Mouse (Mus musculus) spleen, postnatal 10 days (tissue): ENCODE results near the gene Cc2d2b.

ENCODE experiments used
- DNase-seq, 2 experiments: peaks; one replicate each; pipeline ENCODE4 v3.0.0; 2021 to 2022; ENCODE audit warnings: low spot score in 2 of 2

Cc2d2b gene

DNA sequence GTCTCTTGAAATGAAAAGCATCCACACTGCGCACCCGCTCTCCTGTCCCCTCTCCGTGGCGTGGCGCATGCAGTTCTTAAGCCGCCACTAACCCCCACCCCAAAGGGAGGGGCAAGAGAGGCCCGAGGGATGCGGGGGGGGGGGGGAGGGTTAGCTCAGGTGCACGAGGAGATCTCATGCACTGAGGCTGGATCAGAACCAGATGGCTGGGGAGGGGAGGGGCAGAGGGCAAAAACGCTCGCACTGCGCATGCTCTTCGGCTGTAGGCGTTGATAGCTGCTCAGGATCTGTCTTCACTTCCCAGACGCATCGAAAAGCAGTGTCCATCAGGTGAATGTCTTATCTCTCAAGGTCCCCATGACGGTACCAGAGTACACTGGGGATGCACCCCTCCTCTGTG lies at the start of gene Cc2d2b:
TSS of gene Cc2d2b (plus strand) at position 195 of the 400 bp plus-strand sequence.
- no peak for DNase-seq

DNA sequence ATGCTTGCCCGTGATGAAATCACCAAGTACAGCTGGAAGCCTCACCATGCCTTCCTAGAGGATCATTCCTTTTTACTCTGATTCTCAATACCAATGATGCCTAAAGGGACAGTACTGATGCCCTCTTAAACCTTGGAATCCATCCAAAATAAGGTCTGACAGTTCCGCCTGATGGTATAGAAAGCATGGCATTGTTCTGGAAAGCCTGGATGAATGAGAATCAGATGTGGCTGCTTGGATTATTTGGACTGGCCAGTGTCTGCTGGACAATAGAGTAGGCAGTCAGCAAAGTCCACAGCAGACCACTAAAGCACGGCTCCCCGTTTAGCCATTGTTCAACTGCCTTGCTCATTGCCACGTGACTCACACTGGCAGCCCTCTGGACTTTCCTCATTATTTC lies 48.7 kb upstream of the Cc2d2b start:
- no peak for DNase-seq

DNA sequence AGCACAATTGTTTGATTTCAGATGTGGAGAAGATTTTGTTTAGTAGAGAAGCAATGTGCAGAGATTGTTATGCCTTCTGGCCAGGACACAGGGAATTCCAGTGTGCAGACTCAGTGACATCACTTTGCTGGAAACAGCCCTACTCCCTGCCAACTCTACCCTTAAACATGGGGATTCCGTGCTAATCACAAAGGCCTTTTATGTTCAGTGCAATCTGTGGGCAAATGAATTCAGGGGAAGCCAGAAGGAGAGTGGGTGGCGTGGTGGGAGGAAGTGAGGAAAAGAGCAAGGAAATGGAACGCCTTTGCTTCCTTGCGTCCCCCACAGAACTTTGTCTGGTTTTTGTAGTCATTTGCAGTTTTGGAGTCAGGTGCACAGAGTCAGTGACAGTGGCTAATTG lies 46.1 kb upstream of the Cc2d2b start:
- no peak for DNase-seq

DNA sequence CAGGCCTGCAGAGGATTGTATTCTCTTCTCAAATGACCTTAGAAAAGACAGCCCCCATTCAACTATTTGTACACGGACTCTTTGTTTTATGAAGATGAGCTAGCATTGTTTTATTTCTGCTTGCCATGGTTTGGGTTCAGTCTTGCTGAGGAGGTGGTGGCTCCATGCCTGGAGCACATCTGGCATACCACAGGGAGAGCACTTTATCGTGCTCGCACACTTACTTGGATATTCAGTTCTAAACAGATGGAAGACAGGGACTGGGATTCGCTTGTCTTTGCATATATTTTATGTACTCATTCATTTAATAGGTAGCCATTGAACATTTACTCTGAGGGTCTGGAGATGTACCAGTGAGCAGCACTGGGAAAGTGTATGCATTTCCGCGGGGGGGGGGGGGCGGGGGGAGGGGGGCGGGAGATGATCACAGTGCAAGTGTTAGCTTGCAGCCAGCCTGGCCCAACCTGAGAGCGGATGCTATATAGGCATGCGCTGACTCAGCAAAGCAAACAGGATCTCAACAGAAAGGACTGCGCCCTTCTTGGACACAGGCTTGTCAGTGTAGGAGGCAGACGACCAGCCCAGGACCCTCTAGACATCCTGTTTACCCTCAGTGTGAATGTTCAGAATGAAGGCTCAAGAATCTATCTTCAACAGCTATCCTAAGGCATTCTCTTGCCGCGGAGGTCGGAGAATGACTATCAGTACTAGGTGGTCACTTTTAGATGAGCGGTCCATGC lies 35.5 kb upstream of the Cc2d2b start:
- DNase-seq, result no peak

DNA sequence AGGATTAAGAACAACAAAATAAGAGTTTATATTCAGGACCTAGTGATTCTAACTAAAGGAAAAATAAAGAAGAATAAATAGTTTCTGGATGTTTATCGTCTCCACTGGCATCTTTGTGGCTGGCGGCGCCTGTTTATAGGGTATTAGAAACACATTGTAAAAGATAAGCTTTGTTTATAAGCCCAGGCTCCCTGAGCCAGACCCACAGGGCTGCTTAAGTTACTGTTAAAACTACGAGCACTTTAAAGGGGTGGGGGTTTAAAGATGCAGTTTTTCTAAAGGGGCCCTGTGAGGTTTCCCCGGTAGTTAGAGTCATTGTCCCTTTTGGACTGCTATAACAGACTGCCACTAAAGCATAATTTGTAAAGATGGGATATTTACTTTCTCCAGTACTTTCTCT lies 33.9 kb upstream of the Cc2d2b start:
- no peak for DNase-seq

DNA sequence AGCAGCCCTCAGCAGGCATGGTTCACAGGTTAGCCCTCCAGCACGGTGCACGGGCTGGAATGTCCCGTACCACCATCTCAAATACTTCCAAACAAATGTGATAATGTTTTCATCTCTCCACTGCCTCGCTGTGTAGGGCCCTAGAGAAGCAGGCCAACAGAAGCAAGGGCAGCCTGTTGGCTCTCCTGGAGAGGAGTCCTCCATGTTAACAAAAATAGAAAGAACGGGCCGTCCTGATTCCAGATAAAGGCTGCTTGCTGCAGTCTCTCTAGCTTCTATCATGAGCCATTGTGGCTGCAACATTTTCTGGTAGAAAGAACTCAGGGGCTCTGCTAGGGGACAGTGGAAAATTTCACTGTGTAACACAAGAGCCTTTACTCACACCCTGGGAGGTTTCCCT lies 31.6 kb upstream of the Cc2d2b start:
- DNase-seq, result no peak

DNA sequence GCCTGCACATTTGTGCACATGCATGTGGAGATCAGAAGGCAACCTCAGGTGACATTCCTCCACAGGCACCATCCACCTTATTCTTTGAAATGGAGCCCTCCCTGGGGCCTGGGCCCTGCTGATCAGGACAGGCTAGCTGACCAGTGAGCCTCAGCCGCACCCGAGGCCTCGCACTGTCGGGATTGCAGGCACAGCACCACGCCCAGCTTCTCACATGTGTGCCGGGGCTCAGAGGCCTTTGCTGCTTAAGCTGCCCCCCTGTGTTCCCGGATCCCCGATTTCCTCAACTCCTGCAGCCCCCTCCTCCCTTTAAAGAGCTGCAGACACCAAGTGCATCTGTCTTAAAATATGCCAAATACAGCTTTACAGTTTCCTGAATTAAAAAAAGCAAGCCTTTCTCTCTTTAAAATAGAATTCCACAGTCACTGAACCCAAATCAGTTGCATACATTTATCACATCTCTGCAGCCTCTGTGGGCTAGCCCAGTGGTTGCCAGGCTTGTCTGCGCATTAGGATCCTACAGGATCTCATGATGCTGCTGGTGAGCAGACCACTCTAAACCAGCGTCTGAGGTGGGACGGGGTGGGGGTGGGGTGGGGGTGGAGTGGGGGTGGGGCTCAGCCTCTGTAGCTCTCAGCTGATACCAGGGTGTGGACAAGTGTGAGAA lies 29.0 kb upstream of the Cc2d2b start:
- no peak for DNase-seq

DNA sequence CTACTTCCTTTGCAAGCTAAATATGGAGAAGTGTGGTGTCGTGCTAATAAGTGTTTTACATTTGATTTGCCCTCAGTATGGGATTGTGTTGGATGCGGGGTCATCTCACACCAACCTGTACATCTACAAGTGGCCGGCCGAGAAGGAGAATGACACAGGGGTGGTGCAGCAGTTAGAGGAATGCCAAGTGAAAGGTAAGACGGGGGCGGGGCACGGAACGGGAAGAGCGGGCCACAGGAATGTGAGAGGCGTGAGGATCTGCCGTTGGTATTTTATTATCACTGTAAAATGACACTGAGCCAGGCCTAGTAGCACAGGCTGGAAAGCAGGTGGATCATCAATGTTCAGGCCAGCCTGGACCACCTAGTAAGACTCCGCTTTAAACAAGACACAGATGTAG lies 28.2 kb upstream of the Cc2d2b start:
- no peak for DNase-seq

DNA sequence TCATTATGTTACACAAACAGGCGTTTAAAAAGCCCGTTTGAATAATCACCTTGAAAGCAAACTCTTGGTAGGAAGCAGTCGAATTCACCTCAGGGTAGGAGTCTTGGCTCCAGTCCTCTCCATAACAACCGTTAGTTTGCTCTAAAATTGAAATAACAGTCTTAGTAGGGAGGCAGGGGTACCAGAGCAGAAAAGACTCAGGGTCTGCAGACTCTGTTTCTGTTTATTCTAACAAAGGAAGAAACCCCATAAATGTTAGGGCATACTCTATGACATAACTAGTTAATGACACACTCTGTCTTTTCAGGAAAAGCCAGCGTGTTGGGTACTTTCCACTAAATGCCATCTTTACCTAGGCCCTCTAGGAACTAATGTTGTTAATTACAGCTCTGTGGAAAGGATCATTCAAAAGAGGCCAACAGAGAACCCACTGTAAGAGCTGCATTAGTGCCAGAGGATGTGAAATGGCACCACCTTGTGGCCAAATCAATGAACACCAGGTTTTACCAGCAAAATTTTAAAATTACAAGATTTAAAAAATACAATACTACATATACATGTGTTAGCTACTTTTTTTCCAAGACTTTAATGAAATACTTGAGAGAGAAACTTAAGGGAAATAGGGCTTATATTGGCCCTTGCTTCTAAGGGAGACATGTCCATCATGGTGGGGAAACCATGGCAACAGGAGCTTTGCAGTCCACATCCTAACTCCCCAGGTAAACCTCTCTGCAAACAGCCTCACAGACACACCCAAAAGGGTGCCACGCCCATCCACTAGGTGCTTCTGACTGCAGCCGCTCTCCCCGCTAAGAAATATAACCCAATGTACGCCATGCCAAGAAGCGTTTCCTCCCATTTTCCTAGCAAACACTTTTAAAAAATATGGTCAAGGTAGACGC lies 26.2 kb upstream of the Cc2d2b start:
- peak; percentile 21 to 68 for DNase-seq

DNA sequence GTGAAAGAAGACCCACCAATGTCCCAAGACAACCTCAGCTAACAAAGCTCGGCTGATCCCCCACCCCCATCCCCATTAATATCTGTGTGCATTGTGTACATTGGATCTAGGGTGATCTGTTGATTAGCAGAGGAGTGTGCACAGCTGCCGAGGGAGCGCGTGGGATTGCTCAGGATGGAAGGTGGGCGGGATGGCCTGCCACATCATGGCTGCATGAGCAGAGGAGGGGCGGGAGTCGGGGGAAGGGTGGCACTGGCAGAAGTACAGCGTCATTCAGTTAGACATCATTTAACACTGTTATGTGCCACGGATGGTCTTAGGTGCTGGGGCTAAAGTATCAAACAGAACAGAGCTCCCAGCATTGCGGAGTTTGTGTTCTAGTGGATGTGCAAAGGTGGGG lies 25.0 kb upstream of the Cc2d2b start:
- no peak for DNase-seq

DNA sequence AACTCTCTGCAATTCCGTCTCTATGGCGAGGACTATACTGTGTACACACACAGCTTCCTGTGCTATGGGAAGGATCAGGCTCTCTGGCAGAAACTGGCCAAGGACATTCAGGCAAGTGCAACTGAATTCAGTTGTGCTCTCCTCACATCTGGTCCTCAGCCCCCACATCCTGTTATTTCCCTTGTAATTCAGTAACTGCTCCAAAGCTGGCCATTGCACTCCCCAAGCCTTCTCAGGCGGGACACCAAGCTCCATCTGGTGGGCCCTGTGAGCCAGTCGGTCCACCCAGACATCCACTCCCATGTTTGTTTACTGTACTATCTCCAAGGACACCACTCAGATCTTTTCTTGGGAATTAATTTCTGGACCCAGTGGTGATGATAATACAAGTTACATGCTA lies 22.4 kb upstream of the Cc2d2b start:
- no peak for DNase-seq

DNA sequence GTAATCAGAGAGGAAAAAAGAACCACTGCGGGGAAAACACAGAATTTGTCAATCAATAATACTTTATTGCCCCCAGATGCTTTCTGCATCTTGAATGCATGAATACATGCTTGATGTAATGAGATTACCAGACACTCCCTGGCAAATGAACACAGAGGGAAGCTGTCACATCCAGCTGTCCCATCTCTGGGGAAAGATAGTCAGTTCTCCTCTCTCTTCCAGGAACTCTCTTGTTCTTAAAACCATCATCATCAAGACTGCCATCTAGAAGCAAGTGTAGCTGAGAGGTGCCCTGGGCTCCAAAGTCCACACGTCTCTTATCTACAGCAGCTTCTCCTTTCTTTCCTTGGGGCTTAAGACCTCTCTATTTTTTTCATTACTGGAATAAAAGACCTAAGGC lies 21.9 kb upstream of the Cc2d2b start:
- no peak for DNase-seq

DNA sequence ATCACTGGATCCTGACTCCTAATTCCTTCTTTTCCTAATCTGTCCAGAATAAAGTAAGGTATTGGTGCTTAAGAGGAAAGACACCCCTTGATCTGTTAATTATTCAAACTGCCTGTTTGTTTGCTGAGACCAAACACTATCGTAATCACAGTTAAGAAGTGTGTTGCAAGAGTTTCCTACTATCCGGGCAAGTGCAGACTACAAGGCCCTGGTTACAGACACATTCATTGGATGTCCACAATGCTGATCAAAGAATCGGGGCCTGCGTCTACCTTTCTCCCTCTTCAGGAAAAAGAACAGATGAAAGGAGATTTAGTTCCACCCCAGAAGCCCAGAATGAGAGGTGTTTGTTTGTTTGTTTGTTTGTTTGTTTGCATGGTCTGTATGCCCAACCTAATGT lies 20.3 kb upstream of the Cc2d2b start:
- DNase-seq, result no peak

DNA sequence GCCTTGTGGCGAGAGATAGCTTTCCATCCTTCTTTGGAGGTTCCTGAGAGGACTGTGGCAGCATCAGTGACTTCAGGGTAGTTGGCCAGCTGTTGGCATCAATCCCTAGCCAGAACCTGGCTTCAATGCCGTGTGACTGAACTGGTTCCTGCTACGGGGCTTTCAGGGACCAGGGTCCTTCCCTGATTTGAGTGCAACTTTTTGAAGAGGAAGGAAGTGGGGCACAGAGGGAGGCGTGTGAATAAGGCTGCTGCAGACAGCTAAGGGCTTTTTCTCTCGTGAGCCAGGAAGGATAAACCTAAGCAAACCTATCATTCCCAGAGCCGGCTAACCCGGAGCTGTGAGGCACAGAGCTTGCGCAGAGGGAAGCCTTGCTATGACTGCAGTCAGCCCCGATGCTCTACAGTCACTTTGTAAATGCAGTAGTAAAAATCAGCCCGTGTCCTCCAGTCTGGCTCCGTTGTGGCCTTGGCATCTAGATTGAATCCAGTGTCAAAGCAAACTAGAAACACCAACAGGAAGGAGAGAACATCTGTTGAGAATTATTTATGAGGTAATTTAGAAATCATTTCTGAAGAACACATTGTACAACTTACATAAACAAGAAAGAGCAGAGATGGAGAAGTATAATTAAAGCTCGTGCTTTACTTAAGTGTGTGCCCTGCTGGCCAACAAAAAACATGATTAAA lies 19.7 kb upstream of the Cc2d2b start:
- no peak for DNase-seq

DNA sequence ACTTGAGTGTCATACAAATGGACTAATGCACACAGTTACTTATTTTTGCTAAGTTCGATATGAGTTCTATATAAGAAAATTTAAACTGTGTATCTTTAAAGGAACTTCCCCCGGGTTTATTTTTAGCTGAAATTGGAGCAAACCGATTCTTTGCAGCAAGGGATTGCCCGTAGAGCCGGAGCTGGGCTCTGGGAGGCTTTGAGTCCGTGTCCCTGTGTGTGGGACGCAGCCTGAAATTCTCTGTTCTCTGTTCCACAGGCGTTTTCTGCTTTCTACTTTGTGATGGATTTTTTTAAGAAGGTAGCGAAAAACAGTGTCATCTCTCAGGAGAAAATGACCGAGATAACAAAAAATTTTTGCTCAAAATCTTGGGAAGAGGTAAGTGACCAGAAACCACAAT lies 15.1 kb upstream of the Cc2d2b start:
- DNase-seq, result no peak

DNA sequence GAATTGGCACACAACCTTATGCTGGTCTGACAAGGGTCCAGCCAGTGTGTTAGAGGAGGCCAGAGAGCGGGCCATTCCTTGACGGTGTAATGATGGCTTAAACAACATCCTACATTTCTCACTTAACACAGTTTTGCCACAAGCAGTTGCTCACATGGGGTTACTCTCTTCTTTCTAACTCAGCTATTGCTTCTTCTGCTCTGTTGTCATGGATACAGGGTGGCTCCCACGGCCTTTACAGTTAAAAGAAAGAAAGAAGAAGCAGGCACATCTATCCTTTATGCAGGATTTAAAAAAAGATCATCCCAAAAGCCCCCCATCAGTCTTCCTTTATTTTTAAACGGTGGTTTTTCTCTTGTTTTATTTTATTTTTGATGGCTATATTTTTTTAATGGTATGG lies 14.7 kb upstream of the Cc2d2b start:
- no peak for DNase-seq

DNA sequence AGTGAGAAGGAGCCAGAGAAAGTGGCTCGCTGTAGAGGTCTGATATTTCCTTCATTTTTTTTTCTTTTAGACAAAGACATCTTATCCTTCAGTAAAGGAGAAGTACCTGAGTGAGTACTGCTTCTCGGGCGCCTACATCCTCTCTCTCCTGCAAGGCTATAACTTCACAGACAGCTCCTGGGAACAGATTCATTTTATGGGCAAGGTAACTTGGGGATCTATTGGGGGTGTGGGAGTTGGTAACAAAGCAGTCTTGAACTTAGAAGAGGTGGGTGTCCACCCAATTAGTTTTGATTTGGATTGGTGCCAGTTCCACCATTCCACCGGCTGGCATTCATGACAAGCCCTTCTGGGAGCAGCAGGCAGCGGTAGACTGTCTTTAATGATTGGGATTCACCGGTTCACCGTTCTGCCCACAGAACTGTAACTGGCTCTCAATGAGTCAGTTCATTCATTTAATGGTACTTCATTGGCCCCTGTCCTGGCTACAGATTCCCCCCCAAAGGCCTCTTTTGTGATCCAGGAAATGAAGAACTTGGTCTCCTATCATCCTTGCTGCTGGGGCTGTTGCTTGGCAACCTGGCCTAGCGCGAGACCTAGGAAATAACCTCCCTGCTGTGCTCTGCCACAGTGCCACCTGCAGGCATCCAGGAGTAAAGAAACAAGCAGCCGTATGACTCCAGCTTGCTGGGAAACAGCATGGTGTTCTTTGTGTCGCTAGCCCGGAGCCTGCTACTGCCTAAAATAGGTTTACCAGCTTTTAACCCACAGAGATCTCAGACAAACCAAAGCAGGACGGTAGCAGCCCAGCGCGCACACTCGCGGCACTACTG lies 11.7 kb upstream of the Cc2d2b start:
- peak in 1 of 2 experiments; percentile 66 for DNase-seq

DNA sequence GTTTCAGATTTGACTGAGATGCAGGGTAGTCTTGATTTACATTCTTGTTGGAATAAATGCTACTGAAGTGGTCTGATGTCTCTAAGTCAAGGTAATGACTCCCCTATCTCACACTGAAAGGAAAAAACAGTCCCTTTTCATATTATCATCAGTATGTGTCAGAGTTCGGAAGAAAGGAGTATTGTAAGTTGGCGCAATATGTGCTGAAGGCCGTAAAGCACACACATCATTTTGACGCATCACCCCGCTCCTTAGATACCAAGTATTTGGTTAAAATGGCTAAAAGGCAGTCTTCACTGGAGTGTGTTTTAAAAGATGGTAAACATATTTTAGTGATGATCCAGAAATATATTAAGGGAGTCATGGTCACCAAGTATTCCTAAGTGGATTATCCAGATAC lies 10.9 kb upstream of the Cc2d2b start:
- no peak for DNase-seq

DNA sequence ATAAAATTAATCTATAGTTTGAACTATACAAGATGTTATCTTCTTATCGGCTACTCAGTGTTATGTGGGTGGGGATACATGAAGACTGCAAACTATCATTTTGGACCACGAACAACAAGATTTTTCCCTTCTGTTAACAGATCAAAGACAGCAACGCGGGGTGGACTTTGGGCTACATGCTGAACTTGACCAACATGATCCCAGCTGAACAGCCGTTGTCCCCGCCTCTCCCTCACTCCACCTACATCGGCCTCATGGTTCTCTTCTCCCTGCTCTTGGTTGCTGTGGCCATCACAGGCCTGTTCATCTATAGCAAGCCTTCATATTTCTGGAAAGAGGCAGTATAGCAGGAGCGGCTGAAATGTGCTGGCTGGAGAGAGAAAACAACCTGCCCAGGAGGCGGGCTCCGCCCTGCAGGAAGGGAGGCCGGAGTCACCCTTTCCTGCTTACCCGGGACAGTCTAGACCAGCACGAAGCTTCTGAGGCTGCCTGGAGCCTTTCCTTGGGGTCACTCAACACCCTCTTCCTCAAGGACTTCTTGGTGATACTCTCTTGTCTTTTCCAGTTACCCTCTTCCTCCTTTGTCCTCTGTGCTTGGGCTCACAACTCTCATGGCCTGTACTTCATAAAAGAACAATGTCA lies 9.7 kb upstream of the Cc2d2b start:
- no peak for DNase-seq

DNA sequence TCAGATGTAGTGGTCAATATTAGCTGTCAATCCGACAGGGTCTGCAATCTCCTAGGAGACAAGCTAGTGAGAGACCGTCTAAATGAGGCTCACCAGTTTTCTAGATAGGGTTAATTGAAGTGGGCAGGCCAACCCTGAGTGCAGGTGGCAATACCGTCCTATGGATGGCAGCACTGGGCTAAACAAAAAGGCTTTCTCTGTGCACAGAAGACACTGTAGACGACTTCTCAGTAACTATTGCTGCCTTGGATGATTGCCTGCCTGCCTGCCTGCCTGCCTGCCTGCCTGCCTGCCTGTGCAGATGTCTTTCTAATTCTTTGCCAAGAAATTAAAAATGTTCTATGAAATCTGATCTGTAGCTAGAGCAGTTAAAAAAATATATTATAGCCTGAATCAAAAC lies 1.9 kb upstream of the Cc2d2b start:
- no peak for DNase-seq

DNA sequence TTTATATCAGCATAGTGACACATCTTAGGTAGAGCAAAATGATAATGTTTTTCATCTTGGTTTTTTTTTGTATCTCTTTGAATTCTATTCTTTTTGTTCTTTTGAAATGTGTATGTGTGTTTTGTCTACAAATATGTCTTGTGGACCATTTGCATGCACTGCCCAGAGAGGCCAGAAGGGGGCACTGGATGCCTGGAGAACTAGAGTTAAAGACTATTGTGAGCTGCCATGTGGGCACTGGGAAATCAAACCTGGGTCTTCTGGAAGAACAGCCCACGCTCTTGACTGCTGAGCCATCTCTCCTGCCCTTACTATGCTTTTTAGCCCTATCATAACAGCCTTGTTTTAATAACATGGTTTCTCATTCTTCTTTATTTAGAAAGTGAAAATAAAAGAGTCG lies 5.8 kb downstream of the Cc2d2b start:
- peak; percentile 76 to 87 for DNase-seq
